Mouse (Mus musculus) CD4-positive, CD25-positive, alpha-beta regulatory T cell, adult 4 months (primary cell): ENCODE measurements around the gene Tmem205. TPM values are rescaled to one million over a fixed set of nuclear protein-coding genes. Genes with fewer than 3 reads are reported as not detected.

ENCODE experiments used
- ATAC-seq: one replicate; pipeline ENCODE4 v1.8.0; 2017
- polyA plus RNA-seq, 2 experiments: library from polyadenylated mRNA; unstranded; fragments of 100-300 nt; shearing (Covaris generic); gene quantifications; one replicate each; pipeline ENCODE4 v1.2.1; 2017

Gene Tmem205
- polyA plus RNA-seq, result 1 to 10 TPM; 8.0 to 8.7 TPM

DNA sequence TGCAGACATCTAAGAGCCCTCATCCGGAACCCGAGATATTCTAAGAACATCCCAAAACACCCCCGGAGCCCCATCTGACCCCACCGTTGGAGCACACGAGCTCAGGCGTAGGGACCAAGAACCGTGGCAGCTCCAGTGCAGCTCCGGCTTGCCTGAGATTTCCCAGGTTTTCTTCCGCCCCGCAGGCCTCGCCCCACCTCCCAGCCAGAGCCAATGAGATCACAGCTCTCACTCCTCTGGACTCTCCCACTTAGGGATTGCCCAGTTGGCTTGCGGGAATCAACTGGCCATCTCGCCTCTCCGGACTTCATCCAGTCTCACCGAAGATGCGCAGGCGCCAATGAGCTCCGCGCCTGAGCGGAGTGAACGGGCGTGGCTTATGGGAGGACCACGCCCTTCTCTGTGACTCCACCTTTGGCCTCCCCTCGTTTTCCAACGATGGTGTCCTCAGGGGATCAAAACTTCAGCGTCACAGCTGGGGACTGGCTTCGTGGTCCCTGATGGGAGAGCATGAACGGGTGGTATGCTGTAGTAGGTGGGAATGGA lies at the start of gene Tmem205, which contains the start of gene Ccdc159:
Gene Tmem205, minus strand, starts transcription at position 349 of the 546 bp plus-strand sequence.
Gene Ccdc159, plus strand, starts transcription at position 264 of the 546 bp plus-strand sequence.
- peak; percentile 67 for ATAC-seq

- no peak for ATAC-seq
Observed at GRCm38 (mm10) chr9:21976626-21977175, 49.3 kb upstream of the Tmem205 start.

DNA sequence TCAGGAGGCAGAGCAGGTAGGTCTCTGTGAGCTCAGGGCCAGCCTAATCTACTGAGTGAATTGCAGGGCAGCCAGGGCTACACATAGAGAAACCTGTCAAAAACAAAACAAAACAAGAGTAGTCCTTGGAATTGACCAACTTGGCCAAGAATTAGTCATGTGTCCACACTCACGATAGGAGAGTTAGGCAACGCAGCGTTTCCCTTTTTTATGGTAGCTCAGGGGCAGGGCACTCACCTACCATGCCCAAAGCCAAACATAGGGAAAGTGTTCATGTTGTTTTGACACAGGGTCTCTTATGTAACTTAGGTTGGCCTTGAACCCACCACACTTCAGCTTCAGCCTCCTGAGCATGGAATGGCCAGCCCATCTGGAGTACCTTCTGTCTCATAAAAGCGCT lies 41.9 kb upstream of the Tmem205 start:
- ATAC-seq, result no peak

- no peak for ATAC-seq
Observed at GRCm38 (mm10) chr9:21968883-21969282, 41.5 kb upstream of the Tmem205 start.

DNA sequence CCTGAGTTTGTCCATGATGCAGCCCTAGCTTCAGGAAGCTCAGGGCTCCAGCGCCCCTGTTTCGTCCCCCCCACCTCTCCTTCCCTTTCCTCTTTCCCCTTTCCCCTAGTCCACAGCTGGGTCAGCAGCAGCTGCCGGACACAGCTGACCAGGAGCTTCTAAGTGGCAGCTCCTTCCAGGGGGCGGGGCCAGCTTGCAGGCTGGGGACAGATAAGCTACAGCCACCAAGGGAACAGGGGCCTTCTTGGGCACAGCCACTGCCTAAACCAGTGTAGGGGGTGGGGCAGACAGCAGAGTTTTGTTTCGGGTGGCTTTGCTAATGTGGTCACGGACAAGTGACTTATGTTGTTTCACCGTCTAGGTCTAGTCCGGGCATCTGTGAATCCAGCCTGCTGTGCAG lies 36.1 kb upstream of the Tmem205 start, which contains the start of gene Epor:
Gene Epor, minus strand, starts transcription at position 90 of the 400 bp plus-strand sequence.
- no peak for ATAC-seq

GRCm38 (mm10) chr9:21962416-21963059 lies 35.2 kb upstream of the Tmem205 start:
- ATAC-seq, result peak; percentile 81

- peak; percentile 34 for ATAC-seq
Observed at GRCm38 (mm10) chr9:21962010-21962409, 34.7 kb upstream of the Tmem205 start.

DNA sequence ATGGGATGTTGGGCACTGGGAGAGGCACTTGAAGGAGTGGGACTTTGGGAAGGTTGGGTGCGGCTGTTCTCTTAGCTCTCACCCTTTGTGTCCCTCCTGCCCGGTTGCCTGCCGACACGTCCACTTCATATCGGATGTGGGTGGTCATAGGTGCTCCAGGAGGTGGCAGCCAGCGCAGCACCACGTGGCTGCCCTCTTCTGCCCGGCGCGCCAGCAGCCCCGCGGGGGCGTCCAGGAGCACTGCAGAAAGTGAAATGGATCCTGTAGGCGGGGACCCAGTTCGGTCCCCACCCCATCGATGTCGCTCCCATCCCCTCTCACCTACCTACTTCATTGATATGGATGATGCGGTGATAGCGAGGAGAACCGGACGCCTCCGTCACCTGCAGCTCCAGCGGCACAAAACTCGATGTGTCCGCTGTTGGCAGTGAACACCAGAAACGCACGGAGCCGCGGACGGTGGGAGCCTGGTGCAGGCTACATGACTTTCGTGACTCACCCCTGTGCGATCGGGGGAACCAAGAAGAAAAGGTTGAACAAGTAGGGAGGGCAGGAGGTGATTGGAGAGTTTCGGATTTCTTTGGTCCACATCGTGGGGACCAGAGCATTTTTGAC lies 34.1 kb upstream of the Tmem205 start:
- peak; percentile 31 for ATAC-seq

- ATAC-seq, result no peak
Observed at GRCm38 (mm10) chr9:21960558-21961208, 33.3 kb upstream of the Tmem205 start.

DNA sequence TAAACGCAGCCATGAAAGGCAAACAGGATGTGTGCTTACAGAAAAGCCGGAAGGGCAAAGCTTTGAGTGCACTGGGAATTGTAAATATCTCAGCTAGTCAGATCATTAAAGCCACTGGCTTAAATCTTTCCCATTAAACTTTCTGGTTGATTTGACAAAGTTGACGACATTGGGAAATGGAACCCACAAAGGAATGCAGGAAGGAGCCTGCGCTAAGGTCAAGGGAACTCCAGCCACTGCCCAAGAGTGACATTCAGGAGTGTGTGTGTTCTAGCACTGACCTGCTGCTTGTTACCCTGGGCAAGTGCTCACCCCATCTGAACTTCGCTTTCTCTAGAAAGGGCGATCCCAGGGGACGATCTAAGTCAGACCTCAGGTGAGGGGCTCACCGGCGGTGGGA lies 32.8 kb upstream of the Tmem205 start:
- no peak for ATAC-seq

GRCm38 (mm10) chr9:21959244-21959643 lies 31.9 kb upstream of the Tmem205 start:
- ATAC-seq, result no peak

DNA sequence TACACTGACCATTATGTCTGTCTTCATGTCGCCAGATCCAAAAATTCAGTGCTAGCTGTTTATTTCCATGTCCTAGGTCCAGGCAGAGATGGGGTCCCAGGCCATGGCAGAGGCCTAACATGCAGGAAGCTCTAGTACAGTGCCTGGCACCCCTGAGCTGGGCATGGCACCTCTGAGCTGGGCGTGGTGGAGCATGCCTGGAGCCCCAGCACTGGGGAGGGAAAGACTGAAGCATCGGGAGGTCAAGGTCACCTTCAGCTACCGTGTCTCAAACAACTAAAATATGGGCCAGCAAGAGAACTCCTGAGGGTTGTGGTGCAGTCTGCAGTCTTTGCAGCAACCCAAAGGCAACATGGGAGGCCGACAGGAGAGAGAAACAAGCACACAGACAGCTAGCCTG lies 31.0 kb upstream of the Tmem205 start:
- no peak for ATAC-seq

GRCm38 (mm10) chr9:21955570-21956281 lies 28.4 kb upstream of the Tmem205 start, which contains the start of gene Swsap1:
Gene Swsap1, plus strand, starts transcription at chr9:21955755.
- peak; percentile 91 for ATAC-seq

DNA sequence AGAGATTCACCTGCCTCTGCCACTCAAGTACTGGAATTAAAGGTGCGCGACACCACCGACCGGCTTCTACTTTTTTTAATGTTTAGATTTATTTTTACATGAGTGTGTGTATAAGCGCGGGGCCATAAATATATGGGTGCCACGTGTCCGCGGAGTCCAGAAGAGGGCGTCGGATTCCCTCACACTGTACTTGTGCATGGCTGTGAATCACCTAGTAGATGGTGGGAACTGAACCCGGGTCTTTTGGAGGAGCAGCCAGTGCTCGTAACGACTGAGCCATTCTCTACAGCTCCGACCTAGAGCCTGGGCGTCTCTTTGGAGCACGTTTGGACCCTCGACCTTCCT lies 27.8 kb upstream of the Tmem205 start:
- peak; percentile 39 for ATAC-seq

DNA sequence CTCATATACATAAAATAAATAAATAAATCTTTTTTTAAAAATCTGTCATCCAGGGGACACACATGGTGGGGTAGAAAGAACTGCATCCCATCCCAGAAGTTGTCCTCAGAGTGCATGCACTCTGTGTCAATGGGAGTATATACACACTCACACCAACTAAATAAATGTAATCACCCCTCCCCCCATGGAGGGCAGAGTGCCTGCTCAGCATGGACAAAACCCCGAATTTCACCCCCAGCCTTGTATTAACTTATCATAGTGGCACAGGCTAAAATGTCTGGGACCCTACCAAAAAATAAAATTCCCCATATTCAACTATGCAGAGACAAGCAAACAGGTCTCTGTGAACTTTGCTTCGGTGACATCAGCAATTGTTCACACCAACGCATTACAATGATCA lies 27.3 kb upstream of the Tmem205 start:
- ATAC-seq, result no peak

GRCm38 (mm10) chr9:21953600-21953999 lies 26.2 kb upstream of the Tmem205 start:
- no peak for ATAC-seq

DNA sequence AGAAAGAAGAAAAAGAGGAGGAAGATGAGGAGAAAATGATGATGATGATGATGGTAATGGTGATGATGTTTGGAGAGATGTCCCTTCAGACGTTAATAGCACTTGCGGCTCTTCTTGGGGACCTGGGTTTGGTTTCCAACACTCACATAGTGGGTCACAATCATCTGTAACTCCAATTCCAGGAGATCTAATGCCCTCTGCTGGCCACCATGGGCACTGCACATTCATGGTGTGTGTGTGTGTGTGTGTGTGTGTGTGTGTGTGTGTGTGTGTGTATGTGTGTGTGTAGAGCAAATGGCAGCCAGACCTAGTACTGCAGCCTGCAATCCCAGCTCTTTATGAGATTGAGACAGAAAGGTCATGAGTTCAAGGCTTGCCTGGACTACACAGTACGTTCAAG lies 24.6 kb upstream of the Tmem205 start:
- ATAC-seq, result no peak

DNA sequence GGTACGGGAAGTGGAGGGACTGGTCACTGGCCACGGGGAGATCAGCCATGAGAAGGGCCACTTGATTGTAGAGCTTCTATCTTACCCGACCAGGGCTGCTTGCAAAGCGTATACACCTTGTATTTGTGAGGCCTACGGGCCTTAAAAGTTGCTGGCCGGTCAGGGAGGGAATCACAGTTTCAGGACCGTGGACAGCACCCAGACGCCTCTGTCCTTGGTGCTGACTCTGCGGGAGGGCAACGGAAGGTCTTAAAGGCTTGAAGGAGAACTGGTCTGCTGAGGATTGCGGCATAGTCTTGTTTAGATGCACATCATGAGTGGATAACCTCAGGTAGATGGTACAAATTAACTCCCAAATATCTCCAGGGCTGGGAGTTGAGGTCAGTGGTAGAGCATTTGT lies 23.0 kb upstream of the Tmem205 start:
- no peak for ATAC-seq

DNA sequence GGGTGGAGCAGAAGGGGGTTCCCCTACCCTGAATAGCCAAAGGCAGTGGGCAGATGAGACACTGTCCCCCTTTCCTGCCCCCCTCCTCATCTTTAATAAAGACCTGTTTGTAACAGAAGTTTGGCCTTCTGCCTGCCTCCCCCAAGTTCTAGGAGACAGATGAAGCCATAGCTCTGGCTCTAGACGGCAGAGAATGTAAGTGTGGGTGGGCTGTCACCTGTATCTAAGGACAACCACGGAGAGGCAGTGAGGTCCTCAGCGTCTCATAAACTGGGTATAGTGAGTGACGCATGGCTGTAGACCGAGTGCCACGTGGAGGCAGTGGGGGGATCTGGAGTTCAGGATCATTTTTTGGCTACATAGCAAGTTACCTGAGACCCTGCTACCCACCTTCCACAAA lies 21.4 kb upstream of the Tmem205 start:
- no peak for ATAC-seq

DNA sequence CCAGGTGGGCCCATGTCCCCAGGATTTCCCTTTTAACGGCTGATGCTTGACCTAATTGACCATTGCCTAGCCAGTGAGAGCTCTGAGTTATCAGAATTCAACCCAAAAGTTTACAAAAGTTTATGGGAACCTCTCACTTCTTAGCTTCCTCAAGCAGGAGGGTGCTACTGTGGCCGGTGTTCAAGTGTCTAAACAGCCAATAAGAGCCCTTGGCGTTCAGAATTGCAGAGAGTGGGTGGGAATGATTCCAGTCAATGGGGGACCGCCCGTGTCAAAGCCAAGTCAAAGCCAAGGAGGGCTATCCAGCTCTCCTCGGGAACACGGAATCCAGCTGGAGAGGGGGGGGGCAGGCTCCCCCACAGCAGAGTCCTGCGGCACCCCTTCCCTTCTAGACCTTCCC lies 20.8 kb upstream of the Tmem205 start:
- no peak for ATAC-seq

GRCm38 (mm10) chr9:21947540-21948130 lies 20.3 kb upstream of the Tmem205 start:
- ATAC-seq, result no peak

GRCm38 (mm10) chr9:21944267-21944666 lies 16.9 kb upstream of the Tmem205 start:
- no peak for ATAC-seq
